In the genomic region with DNA sequence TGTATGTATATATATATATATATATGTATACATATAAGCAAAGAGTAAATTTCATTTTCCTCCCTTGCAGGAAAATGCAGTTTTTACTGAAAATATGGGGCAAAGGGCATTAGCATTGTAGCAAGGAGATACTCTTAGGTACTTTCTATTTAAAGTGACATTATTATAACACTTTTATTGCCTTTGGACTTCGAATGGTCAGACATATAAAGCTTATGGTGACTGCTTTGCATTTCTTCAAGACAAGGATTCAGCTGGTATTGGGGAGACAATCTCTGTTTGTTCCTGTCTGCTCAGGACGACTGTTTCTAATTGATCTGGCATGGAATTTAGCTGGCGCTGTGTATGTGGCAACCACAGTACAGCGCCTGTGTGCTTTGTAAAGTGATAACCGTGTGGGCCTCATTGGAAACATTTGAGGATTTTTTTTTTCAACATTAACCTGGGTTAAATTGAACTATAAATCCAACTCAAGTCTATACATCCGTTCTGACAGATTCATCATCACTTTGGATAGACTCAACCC, we compare ENCODE assay signal across 16 mouse cellular contexts.
"Had no signal": no experiment of that assay in that cellular context is flagged by ENCODE, and none has a peak within 500 bp of the region (broad histone marks: within the 10 kb centered on the region; RNA-seq: fewer than 3 reads in every experiment).

No protein-coding gene starts in this region.

- H3K27ac ChIP-seq: kidney, postnatal 0 days; layer of hippocampus, adult 2 months; liver, embryonic 13.5 days; neural tube, embryonic 13.5 days had no signal

- H3K4me2 ChIP-seq: liver, embryonic 13.5 days; lung, embryonic 14.5 days; neural tube, embryonic 13.5 days had no signal

- DNase-seq: kidney, adult 2 months; kidney, postnatal 25 days; layer of hippocampus, adult 9-11 months; liver, embryonic 13.5 days; lung, embryonic 14.5 days; lung, postnatal 36 days; right cerebral cortex, postnatal 25 days; thymus, adult 18-20 months; thymus, postnatal 36 days had no signal

- H3K9ac ChIP-seq: liver, embryonic 13.5 days; lung, embryonic 14.5 days; neural tube, embryonic 13.5 days had no signal

- H3K9me3 ChIP-seq: liver, embryonic 13.5 days; megakaryocyte, embryonic 14.5 days; neural tube, embryonic 13.5 days had no signal

- ATAC-seq: lung, postnatal 0 days; midbrain, embryonic 16.5 days had no signal

- H3K4me1 ChIP-seq: liver, embryonic 13.5 days had no signal

- H3K36me3 ChIP-seq: liver, embryonic 13.5 days; neural tube, embryonic 13.5 days had no signal

- H3K4me3 ChIP-seq: layer of hippocampus, adult 2 months; liver, embryonic 13.5 days; megakaryocyte, embryonic 14.5 days; myocyte; neural tube, embryonic 13.5 days had no signal
